Mouse (Mus musculus) erythroblast, adult 5-6 weeks (primary cell): ENCODE measurements around the gene Tarsl2. TPM values are rescaled to one million over a fixed set of nuclear protein-coding genes. Genes with fewer than 3 reads are reported as not detected.

Experiments used
- ATAC-seq: replicated peaks from 2 replicates; pipeline ENCODE4 v1.8.0; 2016; ENCODE audit warnings: moderate number of reproducible peaks, mild to moderate bottlenecking, moderate TSS enrichment, inconsistent platforms; ENCODE audit not compliant: poor library complexity, low FRiP score, severe bottlenecking
- total RNA-seq, 2 experiments: library from RNA; stranded (forward) in 1 of 2; stranded (reverse) in 1 of 2; fragments of 150-400 nt in 1 of 2; fragments of 200-764, 138-1000 nt in 1 of 2; gene quantifications; 2 replicates each; pipeline versions ENCODE4 v1.2.3 to v1.2.4; 2015 to 2017; ENCODE audit warnings: low replicate concordance in 2 of 2

The Tarsl2 gene
- total RNA-seq, 2 experiments from 2014 or later: 1.5 to 10.2 TPM

GRCm38 (mm10) chr7:65645996-65646395 is 1.3 kb downstream of the Tarsl2 start:
- no peak for ATAC-seq

GRCm38 (mm10) chr7:65650662-65651061 is 6.0 kb downstream of the Tarsl2 start:
- ATAC-seq: no peak

DNA sequence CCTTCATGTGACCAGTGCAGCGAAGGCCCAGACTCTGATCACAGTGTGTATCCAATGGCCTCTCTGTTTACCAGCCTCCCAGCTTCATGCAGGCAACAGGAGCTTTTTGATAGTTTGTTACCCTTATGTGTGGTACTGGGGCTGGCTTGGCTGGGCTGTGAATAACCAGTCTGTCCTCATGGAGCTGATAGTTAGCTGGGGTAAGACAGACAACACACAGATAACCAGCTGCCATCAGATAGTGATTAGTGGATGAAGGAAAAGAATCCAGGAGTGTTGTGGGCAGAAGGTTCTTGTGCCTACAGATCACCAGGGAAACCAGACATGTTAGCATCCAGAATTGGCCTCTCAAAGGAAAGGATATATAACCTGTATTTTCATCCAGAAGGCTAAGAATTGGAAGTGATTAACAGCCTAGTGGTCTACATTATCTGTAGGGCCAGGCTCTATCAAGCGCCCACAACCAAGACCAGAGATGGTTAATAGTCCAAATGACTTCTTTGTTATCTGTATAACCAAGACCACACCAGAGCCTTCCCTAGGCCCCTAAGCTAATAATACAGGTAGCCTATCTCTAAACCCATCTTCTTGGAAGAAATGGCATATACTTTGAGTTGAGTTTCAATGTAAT is 12.9 kb downstream of the Tarsl2 start:
- no peak for ATAC-seq

DNA sequence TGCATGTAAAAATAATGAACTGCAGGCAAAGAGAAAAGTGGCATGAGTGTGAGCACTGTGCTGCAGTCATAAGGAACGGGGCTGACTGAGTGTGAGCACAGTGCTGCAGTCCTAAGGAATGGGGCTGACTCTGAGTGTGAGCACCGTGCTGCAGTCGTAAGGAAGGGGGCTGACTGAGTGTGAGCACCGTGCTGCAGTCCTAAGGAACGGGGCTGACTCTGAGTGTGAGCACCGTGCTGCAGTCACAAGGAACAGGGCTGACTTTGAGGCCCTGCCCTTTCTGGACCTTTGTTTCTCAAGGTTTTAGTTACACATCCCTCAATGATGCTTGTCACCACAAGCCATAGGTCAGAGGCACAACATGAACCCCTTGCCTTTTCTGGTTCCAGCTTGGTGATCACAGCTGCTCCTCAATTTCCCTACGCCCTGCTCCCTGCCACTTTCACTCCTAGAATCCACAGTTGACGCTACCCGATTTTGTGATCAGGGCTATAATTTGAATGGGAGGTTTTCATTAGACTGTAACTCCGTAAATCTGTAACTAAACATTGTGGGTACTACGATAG is 18.6 kb downstream of the Tarsl2 start:
- no peak for ATAC-seq

DNA sequence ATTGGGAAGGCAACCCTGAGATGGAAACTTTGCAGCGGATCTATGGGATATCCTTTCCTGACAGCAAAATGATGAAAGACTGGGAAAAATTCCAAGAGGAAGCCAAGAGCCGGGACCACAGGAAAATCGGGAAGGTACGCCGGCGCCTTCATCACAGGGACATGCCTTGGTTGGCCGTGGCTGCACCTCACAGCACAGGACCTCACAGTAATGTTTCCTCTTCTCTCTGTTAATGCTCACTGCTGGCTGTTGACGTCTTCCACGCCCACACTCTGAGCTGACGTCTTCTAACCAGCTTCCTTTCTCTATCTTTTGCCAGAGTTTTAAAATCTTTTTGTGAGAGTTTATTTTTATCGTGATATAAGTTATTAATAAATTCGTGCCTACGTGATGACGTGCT is 19.2 kb downstream of the Tarsl2 start:
- no peak for ATAC-seq

- no peak for ATAC-seq
Measured at GRCm38 (mm10) chr7:65667491-65667890, 22.8 kb downstream of the Tarsl2 start.

- ATAC-seq: no peak
Measured at GRCm38 (mm10) chr7:65678050-65678449, 33.4 kb downstream of the Tarsl2 start.

GRCm38 (mm10) chr7:65678900-65679595 is 34.4 kb downstream of the Tarsl2 start:
- no peak for ATAC-seq

DNA sequence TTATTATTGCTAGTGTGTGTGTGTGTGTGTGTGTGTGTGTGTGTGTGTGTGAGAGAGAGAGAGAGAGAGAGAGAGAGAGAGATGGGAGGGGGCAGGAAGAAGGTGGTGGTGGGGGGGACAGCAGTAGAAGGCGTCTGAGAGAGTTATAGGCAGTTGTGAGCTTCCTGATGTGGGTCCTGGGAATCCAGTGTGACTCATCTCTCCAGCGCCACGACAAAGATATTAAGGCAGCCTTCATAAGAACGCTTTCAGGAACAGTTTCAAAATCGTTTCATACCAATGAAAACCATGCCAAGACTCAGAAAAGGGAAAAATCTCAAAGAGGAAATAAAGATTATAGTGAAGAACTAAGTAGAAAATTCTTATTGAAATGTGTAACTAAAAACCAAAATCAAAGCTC is 36.5 kb downstream of the Tarsl2 start:
- ATAC-seq: no peak

DNA sequence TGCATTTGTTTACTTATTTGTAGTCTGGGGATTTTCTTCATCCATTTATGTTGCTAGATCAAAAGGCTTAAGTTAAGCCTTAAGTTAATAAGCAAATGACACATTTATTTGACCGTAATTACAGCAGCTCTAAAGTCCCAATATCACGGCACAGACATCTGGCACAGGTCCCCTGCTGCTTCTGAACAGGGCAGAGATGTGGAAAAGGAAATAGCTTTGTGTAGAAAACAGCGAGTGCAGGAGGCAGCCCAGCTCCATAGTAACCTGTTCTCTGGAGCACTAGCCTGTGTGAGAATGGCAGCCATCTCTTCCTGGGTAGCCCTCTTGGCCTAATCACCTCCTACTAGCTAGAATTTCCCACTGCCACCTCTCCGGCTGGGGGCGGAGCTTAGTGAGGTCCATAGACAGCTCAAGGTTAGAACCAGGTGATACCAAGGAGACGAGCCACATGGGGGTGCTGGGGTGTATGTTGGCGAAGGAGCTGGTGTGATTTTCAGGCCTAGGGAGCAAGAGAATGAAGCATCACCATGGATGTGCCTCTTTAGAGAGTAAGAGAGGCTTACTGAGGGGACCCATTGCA is 39.6 kb downstream of the Tarsl2 start:
- no peak for ATAC-seq

DNA sequence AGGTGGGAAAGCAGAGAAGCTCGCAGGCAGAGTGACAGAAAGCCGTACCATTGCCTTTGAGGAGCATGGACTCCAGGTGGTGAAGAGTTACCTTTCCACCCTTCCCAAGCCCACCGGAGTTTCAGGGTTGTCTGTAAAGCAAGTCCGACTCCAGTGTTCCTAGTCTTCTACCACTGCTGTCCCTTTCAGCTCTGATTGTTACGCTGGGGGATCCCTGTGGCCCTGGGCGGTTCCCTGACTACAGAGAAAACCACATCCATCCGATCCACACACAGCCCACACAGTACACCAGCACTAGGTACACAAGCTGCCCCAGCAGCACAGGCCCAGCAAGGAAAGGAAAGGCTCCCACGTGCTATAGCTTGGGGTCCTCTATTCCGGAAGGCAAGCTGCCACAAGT is 42.0 kb downstream of the Tarsl2 start:
- no peak for ATAC-seq

DNA sequence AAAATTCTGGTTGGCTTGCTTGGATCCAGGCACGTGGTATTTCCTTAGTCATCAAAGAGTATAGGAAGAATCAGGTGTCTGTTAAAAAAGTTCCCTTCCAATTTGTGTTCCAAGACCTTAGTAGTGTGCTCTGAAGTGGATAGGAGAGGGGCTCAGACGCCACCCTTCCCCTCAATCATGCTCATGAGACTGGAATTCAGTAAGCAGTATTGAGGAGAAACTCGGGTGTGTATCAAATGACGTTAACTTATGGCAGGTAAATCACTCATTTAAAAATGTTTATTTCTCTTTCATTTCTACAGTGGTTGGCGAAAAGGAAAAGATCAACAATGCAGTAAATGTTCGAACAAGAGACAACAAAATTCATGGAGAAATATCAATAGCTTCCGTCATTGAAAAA is 46.2 kb downstream of the Tarsl2 start, which contains the start of gene Tm2d3:
Gene Tm2d3 (plus strand): TSS at position 301 of the 400 bp plus-strand sequence.
- no peak for ATAC-seq

GRCm38 (mm10) chr7:65691929-65692605 is 47.4 kb downstream of the Tarsl2 start:
- ATAC-seq: no peak

DNA sequence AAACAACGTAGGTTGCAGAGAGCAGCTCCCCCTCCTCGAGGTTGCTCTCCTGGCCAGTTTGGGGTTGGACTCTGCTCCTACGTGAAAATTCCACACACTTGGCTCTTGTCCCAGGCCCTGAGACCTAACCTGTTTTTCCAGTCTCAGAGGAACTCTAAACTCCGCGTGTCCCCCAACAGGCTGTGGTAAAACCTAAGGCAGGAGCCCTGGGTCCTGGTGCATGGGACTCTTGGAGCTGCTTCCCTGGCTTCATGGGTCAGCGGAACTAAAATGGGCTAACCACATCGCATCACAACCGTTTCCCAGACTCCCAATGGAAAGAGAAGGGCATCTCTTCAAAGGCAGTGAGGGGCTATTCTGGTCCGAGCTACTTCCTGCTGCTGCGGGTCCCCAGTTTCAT is 48.2 kb downstream of the Tarsl2 start:
- ATAC-seq: no peak

GRCm38 (mm10) chr7:65693301-65693821 is 48.7 kb downstream of the Tarsl2 start:
- ATAC-seq: peak; percentile 94

GRCm38 (mm10) chr7:65696450-65696849 is 51.8 kb downstream of the Tarsl2 start:
- no peak for ATAC-seq

- ATAC-seq: no peak
Measured at GRCm38 (mm10) chr7:65702076-65702475, 57.4 kb downstream of the Tarsl2 start.

GRCm38 (mm10) chr7:65704818-65705242 is 60.1 kb downstream of the Tarsl2 start:
- ATAC-seq: peak; percentile 79

GRCm38 (mm10) chr7:65708506-65708905 is 63.8 kb downstream of the Tarsl2 start:
- ATAC-seq: no peak

GRCm38 (mm10) chr7:65710301-65710700 is 65.6 kb downstream of the Tarsl2 start:
- no peak for ATAC-seq
